Mouse (Mus musculus) neural tube, embryonic 14.5 days (tissue): Measurements from ENCODE around the gene Alkbh4. TPM values are rescaled to one million over a fixed set of nuclear protein-coding genes. Genes with fewer than 3 reads are reported as not detected.
A peak's percentile ranks its signal among the peaks of the same experiment; 100 is the strongest.
"Not testable (repeated sequence)": the region's sequence is repeated elsewhere in the genome, so short reads cannot be mapped to it uniquely, and the experiment has no call there.

Experiments
- ATAC-seq: fragments of 200-750 bp; cut with Nextera tagmentation; 2 replicates; pipeline ENCODE4 v1.8.0; 2017; ENCODE audit warnings: low read depth, mild to moderate bottlenecking, moderate TSS enrichment, moderate library complexity
- H3K27ac ChIP-seq: fragments of 300-500 bp; sonication (generic); 2 replicates; pipeline ENCODE4 v1.5.1; 2014; ENCODE audit warnings: low read depth, mild to moderate bottlenecking, control low read depth, low read length, moderate library complexity, mixed read lengths
- H3K27me3 ChIP-seq: fragments of 300-500 bp; sonication (generic); 2 replicates; pipeline ENCODE4 v1.6.1; 2014; ENCODE audit warnings: low read length; ENCODE audit not compliant: control insufficient read depth, insufficient read depth
- H3K36me3 ChIP-seq: fragments of 300-500 bp; sonication (generic); 2 replicates; pipeline ENCODE4 v1.6.1; 2014; ENCODE audit warnings: low read length, mixed read lengths; ENCODE audit not compliant: control insufficient read depth, insufficient read depth
- H3K4me1 ChIP-seq: fragments of 300-500 bp; sonication (generic); 2 replicates; pipeline ENCODE4 v1.6.1; 2014; ENCODE audit warnings: low read length; ENCODE audit not compliant: control insufficient read depth, insufficient read depth
- H3K4me2 ChIP-seq: fragments of 300-500 bp; sonication (generic); 2 replicates; pipeline ENCODE4 v1.6.1; 2014; ENCODE audit warnings: mild to moderate bottlenecking, low read depth, low read length, control low read depth
- H3K4me3 ChIP-seq: fragments of 300-500 bp; sonication (generic); 2 replicates; pipeline ENCODE4 v1.5.1; 2014; ENCODE audit warnings: low read depth, low read length, control low read depth, mixed read lengths
- H3K9ac ChIP-seq: fragments of 300-500 bp; sonication (generic); replicated peaks from 2 replicates; pipeline ENCODE4 v1.6.1; 2014; ENCODE audit warnings: low read depth, mild to moderate bottlenecking, control low read depth, low read length, mixed read lengths
- H3K9me3 ChIP-seq: fragments of 300-500 bp; sonication (generic); 2 replicates; pipeline ENCODE4 v1.6.1; 2016; ENCODE audit warnings: low read length; ENCODE audit not compliant: control insufficient read depth
- WGBS: fragments of 180-500 bp; shearing (Covaris S2); extraction: QIAGEN DNeasy Blood & Tissue Kit; methylation state at CpG from one replicate; pipeline ENCODE4 v1.1.7; 2014; 5-methylcytosine and 5-hydroxymethylcytosine counted together
- polyA plus RNA-seq: library from polyadenylated mRNA; unstranded; fragments of >200 nt; fragmentation: Nextera tagmentation; extraction: Ambion mirVana; gene quantifications from 2 replicates; pipeline ENCODE4 v1.2.1, GENCODE M21; 2014

Gene Alkbh4
- polyA plus RNA-seq, 1 experiment from 2014 or later = 18.4 TPM

DNA sequence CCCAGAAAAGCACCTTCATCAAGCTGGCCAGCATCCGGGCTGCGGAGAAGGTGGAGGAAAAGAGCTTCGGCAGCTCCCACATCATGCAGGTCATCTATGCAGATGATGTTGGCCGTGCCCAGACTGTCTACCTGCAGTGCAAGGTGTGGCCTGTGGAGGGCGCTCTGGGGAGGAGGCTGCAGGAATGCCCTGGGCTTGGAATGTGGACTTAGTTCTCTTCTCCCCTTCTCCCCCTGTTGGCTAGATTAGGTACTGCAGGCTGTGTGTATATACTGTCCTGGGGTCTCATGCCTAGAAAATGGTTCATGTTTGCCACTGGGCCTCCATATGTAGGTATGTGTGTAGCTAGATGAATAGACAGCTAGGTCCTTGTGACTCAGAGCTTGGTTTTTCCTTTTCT lies 31.4 kb upstream of the Alkbh4 start:
- H3K4me3 ChIP-seq = no peak overlapping the region
- no peaks in the 10 kb centered on the region for H3K36me3 ChIP-seq
- no peaks in the 10 kb centered on the region for H3K4me1 ChIP-seq
- no peak for ATAC-seq
- no peak overlapping the region for H3K9ac ChIP-seq
- no peak overlapping the region for H3K4me2 ChIP-seq
- no peaks in the 10 kb centered on the region for H3K9me3 ChIP-seq
- peaks cover 4% of the 10 kb centered on the region; the same call in 1 of the 2 replicates for H3K27me3 ChIP-seq
- no peak overlapping the region for H3K27ac ChIP-seq
- 81% methylated on average over 5 of the region's 5 CpGs for WGBS

DNA sequence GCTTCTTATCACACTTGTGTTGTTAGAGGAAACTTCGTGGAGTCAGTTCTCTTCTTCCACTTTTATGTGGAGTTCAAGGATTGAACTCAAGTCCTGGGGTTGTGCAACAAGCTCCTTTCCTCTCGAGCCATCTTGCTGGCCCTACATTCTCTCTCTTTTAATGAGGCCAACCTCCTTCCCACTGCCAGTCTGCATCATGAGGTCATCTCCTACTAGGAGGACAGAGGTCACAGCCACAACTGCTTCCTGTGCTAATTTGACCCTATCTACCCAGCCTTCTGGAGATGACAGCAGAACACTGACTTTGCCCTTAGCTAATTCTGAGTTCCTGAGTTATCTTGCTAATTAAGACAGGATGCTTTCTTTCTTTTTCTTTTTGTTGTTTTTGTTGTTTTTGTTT lies 27.5 kb upstream of the Alkbh4 start:
- no peaks in the 10 kb centered on the region for H3K27me3 ChIP-seq
- no peak overlapping the region for H3K4me3 ChIP-seq
- H3K4me2 ChIP-seq = no peak overlapping the region
- H3K4me1 ChIP-seq = no peaks in the 10 kb centered on the region
- H3K36me3 ChIP-seq = no peaks in the 10 kb centered on the region
- ATAC-seq = no peak
- no peak overlapping the region for H3K27ac ChIP-seq
- H3K9me3 ChIP-seq = no peaks in the 10 kb centered on the region
- no peak overlapping the region for H3K9ac ChIP-seq
- WGBS = 53% methylated on average over 2 of the region's 2 CpGs

DNA sequence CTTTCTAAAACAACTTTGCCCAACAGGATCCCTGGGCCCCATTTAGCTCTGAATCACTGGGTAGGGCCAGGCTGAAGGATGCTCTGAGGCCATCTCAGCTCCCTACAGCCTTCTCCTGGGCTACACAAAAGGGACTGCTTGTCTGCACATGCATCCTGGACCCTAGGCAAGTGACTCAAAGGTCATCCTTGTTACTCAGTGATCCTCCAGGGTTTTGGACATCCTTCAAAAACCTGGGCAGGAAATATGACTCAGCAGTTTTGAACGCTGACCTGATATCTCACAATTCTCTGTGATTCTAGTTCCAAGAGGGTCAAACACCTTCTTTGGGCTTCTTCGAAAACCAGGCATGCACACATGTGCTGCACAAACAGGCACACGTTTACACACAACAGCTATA lies 26.9 kb upstream of the Alkbh4 start:
- no peak for ATAC-seq
- H3K27me3 ChIP-seq = no peaks in the 10 kb centered on the region
- no peak overlapping the region for H3K4me3 ChIP-seq
- H3K4me2 ChIP-seq = no peak overlapping the region
- H3K4me1 ChIP-seq = no peaks in the 10 kb centered on the region
- H3K27ac ChIP-seq = no peak overlapping the region
- WGBS = 83% methylated on average over 3 of the region's 3 CpGs
- no peaks in the 10 kb centered on the region for H3K36me3 ChIP-seq
- no peak overlapping the region for H3K9ac ChIP-seq
- H3K9me3 ChIP-seq = no peaks in the 10 kb centered on the region

DNA sequence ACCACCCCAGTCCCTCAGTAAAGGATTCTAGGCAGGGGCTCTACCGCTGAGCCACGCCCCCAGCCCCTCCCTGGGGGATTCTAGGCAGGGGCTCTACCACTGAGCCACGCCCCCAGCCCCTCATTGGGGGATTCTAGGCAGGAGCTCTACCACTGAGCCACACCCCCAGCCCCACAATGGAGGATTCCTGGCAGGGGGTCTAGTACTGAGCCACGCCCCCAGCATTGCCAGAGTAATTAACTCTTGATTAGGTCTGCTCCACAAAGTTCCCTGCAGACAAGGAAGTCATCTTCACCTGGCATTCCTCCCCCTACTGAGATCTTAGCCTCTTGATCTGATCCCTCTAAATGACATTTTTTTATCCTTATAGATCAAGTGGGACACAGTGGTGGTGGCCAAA lies 22.4 kb upstream of the Alkbh4 start:
- peaks cover 12% of the 10 kb centered on the region for H3K4me1 ChIP-seq
- H3K36me3 ChIP-seq, H3K27ac ChIP-seq, H3K27me3 ChIP-seq, H3K9me3 ChIP-seq, H3K4me3 ChIP-seq, H3K4me2 ChIP-seq, H3K9ac ChIP-seq, ATAC-seq: not testable (repeated sequence)
- 36% methylated on average over 4 of the region's 4 CpGs for WGBS

DNA sequence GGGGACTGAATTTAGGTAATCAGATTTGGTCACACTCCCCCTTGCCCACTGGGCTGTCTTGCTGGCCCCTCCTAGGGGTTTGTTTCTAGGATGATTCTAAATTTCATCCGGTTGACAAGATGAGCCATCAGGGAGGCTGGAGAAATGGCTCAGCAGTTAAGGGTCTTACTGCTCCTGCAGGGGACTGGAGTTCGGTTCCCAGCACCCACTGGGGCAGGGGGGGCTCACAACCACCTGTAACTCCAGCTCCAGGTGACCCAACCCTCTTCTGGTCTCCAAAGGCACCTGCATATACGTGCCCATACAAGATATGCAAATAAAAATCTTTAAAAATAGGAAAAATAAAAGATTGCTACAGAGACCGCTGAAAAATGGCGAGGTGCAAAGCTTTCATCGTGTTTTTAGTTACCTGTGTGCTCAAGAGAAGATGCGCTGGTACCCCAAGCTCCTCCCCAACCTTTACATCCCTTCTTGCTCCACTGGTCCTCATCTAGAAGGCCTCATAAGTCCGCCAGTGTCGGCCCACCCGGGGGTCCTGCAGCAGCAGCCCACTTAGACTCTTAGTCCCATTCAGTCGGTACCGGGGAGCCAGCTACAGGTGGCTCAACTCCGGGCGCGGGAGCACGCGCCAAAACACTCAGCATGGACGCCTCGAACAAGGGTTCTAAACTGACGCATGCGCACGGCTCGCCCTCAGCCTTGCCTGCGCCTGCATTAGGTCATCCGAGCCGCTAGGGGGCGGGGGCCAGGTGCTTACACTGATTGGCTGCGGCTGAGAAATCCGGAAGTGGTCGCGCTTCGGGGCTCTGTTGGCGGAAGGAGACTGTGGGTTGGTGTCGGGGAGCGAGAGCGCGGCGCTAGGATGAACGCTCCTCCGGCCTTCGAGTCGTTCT lies 19.8 kb upstream of the Alkbh4 start, which contains the start of gene Polr2j:
Gene Polr2j, plus strand, starts transcription at position 741 of the 893 bp plus-strand sequence.
- Histone ChIP-seq H3K4me1 (peaks cover 12% of the 10 kb centered on the region), H3K9ac (peak within 1 kb of the TSS; percentile 80)
- whole genome bisulfite sequencing = 3% methylated on average over 42 of the region's 42 CpGs

DNA sequence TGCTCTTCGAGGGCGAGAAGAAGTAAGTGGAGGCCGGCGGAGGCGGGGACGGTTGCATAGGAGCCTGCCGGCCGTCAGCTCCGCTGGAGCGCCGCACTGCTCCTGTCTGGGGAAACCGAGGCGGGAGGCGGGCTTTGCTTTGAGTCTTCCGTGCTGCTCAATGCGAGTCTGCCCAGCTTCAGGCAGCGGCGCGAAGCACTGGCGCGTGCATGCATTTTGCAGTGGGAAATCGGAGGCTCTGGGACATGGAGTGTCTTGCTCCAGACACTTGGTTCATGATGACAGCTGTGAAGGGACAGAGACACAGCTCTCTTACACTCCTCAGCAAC lies 19.2 kb upstream of the Alkbh4 start:
- Histone ChIP-seq H3K27me3 (no peaks in the 10 kb centered on the region), H3K4me1 (peaks cover 12% of the 10 kb centered on the region), H3K9me3 (no peaks in the 10 kb centered on the region), H3K4me2 (peak overlapping the region; percentile 64), H3K4me3 (peak overlapping the region; percentile 88), H3K27ac (peak overlapping the region; percentile 40; the same call in 1 of the 2 replicates), H3K36me3 (peaks cover 9% of the 10 kb centered on the region), H3K9ac (peak overlapping the region; percentile 80)
- 0% methylated on average over 22 of the region's 22 CpGs for WGBS
- ATAC-seq = peak; percentile 62; the same call in 1 of the 2 replicates

More for the DNA sequence above, 19.8 kb upstream of the Alkbh4 start, which contains the start of gene Polr2j:
- H3K4me2 ChIP-seq = peak within 1 kb of the TSS; percentile 64
- peak within 1 kb of the TSS; percentile 88 for H3K4me3 ChIP-seq
- no peaks in the 10 kb centered on the region for H3K27me3 ChIP-seq
- peak within 1 kb of the TSS; percentile 40; the same call in 1 of the 2 replicates for H3K27ac ChIP-seq
- no peaks in the 10 kb centered on the region for H3K9me3 ChIP-seq
- peak; percentile 97 for ATAC-seq
- peaks cover 3% of the 10 kb centered on the region for H3K36me3 ChIP-seq

DNA sequence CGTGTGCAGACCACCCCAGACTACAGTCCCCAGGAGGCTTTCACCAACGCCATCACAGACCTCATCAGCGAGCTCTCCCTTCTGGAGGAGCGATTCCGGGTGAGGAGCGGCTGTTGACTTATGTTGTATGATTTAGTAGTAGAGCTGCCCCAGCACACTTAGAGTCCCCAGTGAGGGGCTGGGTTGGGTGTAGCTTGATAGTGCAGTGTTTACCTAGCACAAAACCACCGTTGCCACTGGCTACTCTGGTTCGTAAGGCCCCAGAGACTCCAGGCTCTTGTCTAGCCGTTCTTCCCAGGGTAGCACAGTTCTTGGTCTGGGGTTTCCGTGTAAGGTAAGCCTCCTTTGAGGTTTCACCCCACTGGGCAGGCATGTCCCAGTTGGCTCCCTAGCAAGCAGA lies 13.8 kb upstream of the Alkbh4 start:
- Histone ChIP-seq H3K27me3 (no peaks in the 10 kb centered on the region), H3K4me3 (no peak overlapping the region), H3K4me1 (peaks cover 7% of the 10 kb centered on the region), H3K36me3 (peaks cover 50% of the 10 kb centered on the region), H3K9ac (no peak overlapping the region), H3K9me3 (no peaks in the 10 kb centered on the region), H3K4me2 (no peak overlapping the region), H3K27ac (no peak overlapping the region)
- ATAC-seq = no peak
- 92% methylated on average over 10 of the region's 10 CpGs for WGBS

DNA sequence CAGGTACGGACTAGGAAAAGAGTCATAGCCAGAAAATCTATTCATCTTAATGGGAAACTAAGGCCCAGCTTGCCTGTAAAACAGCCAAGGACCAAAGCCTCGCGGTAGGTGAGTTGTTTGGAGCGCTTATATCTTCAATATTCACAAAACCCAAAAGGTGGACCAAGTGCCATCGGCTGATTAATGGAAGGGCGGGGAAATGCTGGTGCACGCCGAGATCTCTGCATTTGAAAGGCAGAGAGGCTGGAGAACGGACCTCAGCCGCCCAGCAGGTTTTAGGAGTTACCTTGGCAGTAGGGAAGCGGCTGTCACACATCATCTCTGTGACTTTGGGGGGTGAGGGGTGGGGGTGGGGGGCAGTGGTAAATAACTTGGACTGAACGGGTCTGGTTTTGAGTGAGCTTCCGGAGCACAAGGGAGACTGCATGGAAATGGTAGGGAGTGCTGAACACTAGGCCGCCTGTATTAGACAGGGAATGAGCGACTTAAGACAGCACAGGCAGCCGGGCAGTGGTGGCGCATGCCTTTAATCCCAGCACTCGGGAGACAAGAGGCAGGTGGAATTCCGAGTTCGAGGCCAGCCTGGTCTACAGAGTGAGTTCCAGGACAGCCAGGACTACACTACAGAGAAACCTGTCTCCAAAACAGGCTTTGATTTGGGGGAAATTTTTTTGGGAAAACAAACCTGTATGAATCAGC lies 495 bp downstream of the Alkbh4 start:
- Histone ChIP-seq H3K9ac (peak overlapping the region; percentile 76), H3K4me2 (peak overlapping the region; percentile 72), H3K27me3 (no peaks in the 10 kb centered on the region), H3K27ac (no peak overlapping the region), H3K9me3 (no peaks in the 10 kb centered on the region), H3K36me3 (peaks cover 20% of the 10 kb centered on the region; the same call in 1 of the 2 replicates), H3K4me1 (peaks cover 10% of the 10 kb centered on the region), H3K4me3 (peak overlapping the region; percentile 74)
- 12% methylated on average over 20 of the region's 20 CpGs for WGBS
- 0 out of 2 replicates have a peak, but pooled peaks have one; percentile 13 for ATAC-seq
